Comparison of ENCODE assay signal across 24 mouse cellular contexts in the genomic region with DNA sequence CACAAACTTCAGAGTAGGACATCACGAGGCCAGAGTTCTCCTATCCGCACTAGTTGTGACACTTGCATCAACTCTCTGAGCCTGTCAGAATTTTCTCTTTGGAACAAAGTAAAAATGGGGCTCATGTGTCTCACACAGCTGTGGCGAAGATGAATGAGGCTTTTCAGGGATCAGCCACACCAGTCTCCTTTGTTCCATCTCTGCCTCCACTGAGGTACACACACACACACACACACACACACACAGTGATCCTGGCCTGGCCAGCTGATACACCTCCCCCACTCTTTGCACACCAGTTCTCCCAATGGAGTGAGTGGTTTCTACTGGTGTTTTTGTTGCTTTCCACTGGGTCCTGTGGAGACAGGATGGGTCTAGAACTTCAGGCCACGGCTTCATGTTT.
DNase-seq lines count a peak whose midpoint lies in the region; ATAC-seq and TF ChIP-seq lines count a peak whose summit lies in the region.
"Had no signal": no experiment of that assay in that cellular context is flagged by ENCODE, and none has a peak within 500 bp of the region (broad histone marks: within the 10 kb centered on the region; RNA-seq: fewer than 3 reads in every experiment).

No protein-coding gene starts in this region.

- H3K4me2 ChIP-seq in midbrain, embryonic 16.5 days (ENCODE audit: low read length): no peak overlapping the region
- H3K4me2 ChIP-seq: forebrain, embryonic 15.5 days; heart, embryonic 12.5 days; hindbrain, embryonic 15.5 days; liver, embryonic 12.5 days; midbrain, embryonic 12.5 days; neural tube, embryonic 13.5 days had no signal

- no peaks in the 10 kb centered on the region for H3K36me3 ChIP-seq in midbrain, embryonic 16.5 days (ENCODE audit: control insufficient read depth, insufficient read depth, low read length)
- H3K36me3 ChIP-seq: forebrain, embryonic 15.5 days; heart, embryonic 12.5 days; hindbrain, embryonic 15.5 days; liver, embryonic 12.5 days; midbrain, embryonic 12.5 days; neural tube, embryonic 13.5 days had no signal

- TF ChIP-seq POLR2A in cerebellum, adult 2 months (IDR thresholded peaks at IDR 0.05; ENCODE audit: borderline replicate concordance, insufficient read depth, low read length): no peak
- TF ChIP-seq POLR2A in cortical plate, adult 2 months (IDR thresholded peaks at IDR 0.05; ENCODE audit: extremely low read depth, insufficient read depth, low read length): no peak

- H3K4me3 ChIP-seq in cerebellum, adult 2 months (replicated peaks; ENCODE audit: insufficient read depth, low read depth, low read length): no peak overlapping the region
- H3K4me3 ChIP-seq in cortical plate, adult 2 months (ENCODE audit: insufficient read depth, low read length): no peak overlapping the region
- H3K4me3 ChIP-seq in midbrain, embryonic 16.5 days (ENCODE audit: low read depth, low read length): no peak overlapping the region
- H3K4me3 ChIP-seq: forebrain, embryonic 15.5 days; heart, adult 2 months; heart, embryonic 12.5 days; hindbrain, embryonic 15.5 days; liver, embryonic 12.5 days; megakaryocyte, embryonic 14.5 days; midbrain, embryonic 12.5 days; neural tube, embryonic 13.5 days had no signal

- H3K27me3 ChIP-seq in cerebellum, adult 2 months (ENCODE audit: control insufficient read depth, insufficient read depth, low read length): no peaks in the 10 kb centered on the region
- H3K27me3 ChIP-seq in midbrain, embryonic 16.5 days (ENCODE audit: control insufficient read depth, insufficient read depth, low read depth, low read length): no peaks in the 10 kb centered on the region
- H3K27me3 ChIP-seq: forebrain, embryonic 15.5 days; heart, embryonic 12.5 days; hindbrain, embryonic 15.5 days; liver, embryonic 12.5 days; midbrain, embryonic 12.5 days; neural tube, embryonic 13.5 days; Patski had no signal

- H3K4me1 ChIP-seq in cerebellum, adult 2 months (ENCODE audit: control insufficient read depth, insufficient read depth, low read length): no peaks in the 10 kb centered on the region
- H3K4me1 ChIP-seq in cortical plate, adult 2 months (ENCODE audit: control insufficient read depth, insufficient read depth, low read length): no peaks in the 10 kb centered on the region
- H3K4me1 ChIP-seq in midbrain, embryonic 16.5 days (ENCODE audit: control insufficient read depth, insufficient read depth, low read length): no peaks in the 10 kb centered on the region
- H3K4me1 ChIP-seq: forebrain, embryonic 15.5 days; heart, embryonic 12.5 days; hindbrain, embryonic 15.5 days; liver, embryonic 12.5 days; megakaryocyte, embryonic 14.5 days; neural tube, embryonic 13.5 days had no signal

- peak overlapping the region; percentile 59; the same call in 1 of the 2 replicates for H3K27ac ChIP-seq in cerebellum, adult 2 months (ENCODE audit: insufficient read depth, low read length)
- H3K27ac ChIP-seq in cortical plate, adult 2 months (ENCODE audit: insufficient read depth, low read length): peak overlapping the region; percentile 86
- H3K27ac ChIP-seq in midbrain, embryonic 16.5 days (ENCODE audit: low read length): no peak overlapping the region
- H3K27ac ChIP-seq: forebrain, embryonic 15.5 days; heart, adult 2 months; hindbrain, embryonic 15.5 days; liver, embryonic 12.5 days; midbrain, embryonic 12.5 days; neural tube, embryonic 13.5 days had no signal

- no peaks in the 10 kb centered on the region for H3K9me3 ChIP-seq in midbrain, embryonic 16.5 days (replicated peaks; ENCODE audit: control insufficient read depth, low read length, poor library complexity, severe bottlenecking)
- H3K9me3 ChIP-seq: forebrain, embryonic 15.5 days; heart, embryonic 12.5 days; hindbrain, embryonic 15.5 days; liver, embryonic 12.5 days; megakaryocyte, embryonic 14.5 days; midbrain, embryonic 12.5 days; neural tube, embryonic 13.5 days had no signal

- no peak overlapping the region for H3K9ac ChIP-seq in midbrain, embryonic 16.5 days (ENCODE audit: low read depth, low read length)
- H3K9ac ChIP-seq: forebrain, embryonic 15.5 days; heart, embryonic 12.5 days; hindbrain, embryonic 15.5 days; liver, embryonic 12.5 days; liver, postnatal 0 days; midbrain, embryonic 12.5 days; neural tube, embryonic 13.5 days had no signal

- TF ChIP-seq CTCF in cerebellum, adult 2 months (IDR thresholded peaks at IDR 0.05; ENCODE audit: borderline replicate concordance, insufficient read depth, low read depth, low read length): no peak
- no peak for TF ChIP-seq CTCF in cortical plate, adult 2 months (IDR thresholded peaks at IDR 0.05; ENCODE audit: extremely low read depth, insufficient read depth, low read length)

- WGBS in cerebellum, adult 2 months: 81% methylated on average over 4 of the region's 4 CpGs
- WGBS in midbrain, embryonic 16.5 days: 68% methylated on average over 4 of the region's 4 CpGs

- ATAC-seq in cerebellum, adult (ENCODE audit: insufficient number of reproducible peaks, low FRiP score, low TSS enrichment): no peak
- ATAC-seq in midbrain, embryonic 16.5 days: no peak
- ATAC-seq: forebrain, embryonic 15.5 days; inflammation-experienced regulatory T-cells, adult 6 months; liver, embryonic 12.5 days; liver, postnatal 0 days; Patski had no signal

- peak in 1 of 2 experiments; percentile 20 for DNase-seq in cerebellum, adult 2 months
- peak; percentile 37 to 40 for DNase-seq in layer of hippocampus, adult 8-10 months (ENCODE audit: low spot score in 2 of 2)
- no peak for DNase-seq in layer of hippocampus, postnatal 25 days (ENCODE audit: extremely low spot score in 1 of 2, low spot score in 1 of 2)
- peak; percentile 36 to 44 for DNase-seq in left cerebral cortex, adult 9 months (ENCODE audit: low spot score in 2 of 2)
- DNase-seq: adrenal gland, postnatal 14 days; gastrocnemius, postnatal 36 days; heart, adult 2 months; heart, postnatal 4 days; kidney, adult 11 months; kidney, postnatal 14 days; liver, postnatal 0 days; lung, postnatal 4 days had no signal

Comparison
In these comparisons a context has a peak if more than half of its experiments do, and no peak if none do; other contexts are left out.
1. DNase-seq: peak in layer of hippocampus, adult 8-10 months (2 of 2) and left cerebral cortex, adult 9 months (2 of 2); none in layer of hippocampus, postnatal 25 days (0 of 2).